Mouse (Mus musculus) heart, postnatal 10 days (tissue): ENCODE data around the gene Mrc2. TPM values are rescaled to one million over a fixed set of nuclear protein-coding genes. Genes with fewer than 3 reads are reported as not detected.

Source experiments
- DNase-seq, 2 experiments: peaks; one replicate each; pipeline ENCODE4 v3.0.0; 2021
- intact Hi-C: fragments of 180-260 bp; cut with DNase I; formaldehyde crosslinking; loops from one replicate; pipeline ENCODE4 v1.15.1; 2025
- total RNA-seq, 2 experiments: library from RNA; stranded (reverse); gene quantifications; 2 replicates each; pipeline ENCODE4 v1.2.3; 2021

Mrc2 gene
- total RNA-seq, 2 experiments from 2014 or later = 35.1 to 35.9 TPM

- intact Hi-C loops = loop anchor here (5.0 kb wide), 2 partner anchors 53 to 138 kb away; no protein-coding TSS in a partner anchor
- DNase-seq = no peak
These were observed 77.3 kb downstream of the Mrc2 start for GRCm38 (mm10) chr11:105369526-105370386.

- no peak for DNase-seq
- intact Hi-C loops = loop anchor here (5.0 kb wide), 1 partner anchor 50 kb away; no protein-coding TSS in a partner anchor
These were observed 79.4 kb downstream of the Mrc2 start for GRCm38 (mm10) chr11:105371818-105372217.

GRCm38 (mm10) chr11:105373881-105374280 is 81.4 kb downstream of the Mrc2 start:
- intact Hi-C loops = loop anchor here (5.0 kb wide), 1 partner anchor 48 kb away; no protein-coding TSS in a partner anchor
- no peak for DNase-seq

- intact Hi-C loops = loop anchor here (5.0 kb wide), 1 partner anchor 48 kb away; no protein-coding TSS in a partner anchor
- no peak for DNase-seq
These were observed 82.2 kb downstream of the Mrc2 start for GRCm38 (mm10) chr11:105374526-105375175.

GRCm38 (mm10) chr11:105375821-105376235 is 83.4 kb downstream of the Mrc2 start:
- intact Hi-C loops = no loop called here
- no peak for DNase-seq

GRCm38 (mm10) chr11:105385266-105385665 is 92.8 kb downstream of the Mrc2 start:
- intact Hi-C loops = no loop called here
- no peak for DNase-seq

- no peak for DNase-seq
- intact Hi-C loops = no loop called here
These were observed 96.2 kb downstream of the Mrc2 start for GRCm38 (mm10) chr11:105388636-105389035.

- intact Hi-C loops = no loop called here
- DNase-seq = no peak
These were observed 97.8 kb downstream of the Mrc2 start for GRCm38 (mm10) chr11:105390290-105390689.

Other genes with a start within 250 kb of the Mrc2 start
- gene Efcab3, start 229.1 kb upstream of the Mrc2 start, total RNA-seq = not detected
- 10 to 100 TPM; 13.6 to 14.3 TPM for gene Mettl2, start 166.2 kb upstream of the Mrc2 start, total RNA-seq
- not detected for gene Gm10842, start 145.8 kb upstream of the Mrc2 start, total RNA-seq
- gene Tlk2, start 113.8 kb upstream of the Mrc2 start, total RNA-seq = 10 to 100 TPM; 47.9 to 50.7 TPM
- not detected for gene March10, start 164.1 kb downstream of the Mrc2 start, total RNA-seq